Mouse (Mus musculus) frontal cortex, postnatal 36 days (tissue): ENCODE results near the gene Ctnna2.

Experiments
- DNase-seq, 2 experiments: peaks; one replicate each; pipeline ENCODE4 v3.0.0; 2022; ENCODE audit warnings: low spot score in 2 of 2

Gene Ctnna2

GRCm38 (mm10) chr6:77265163-77265562 lies 714.3 kb downstream of the Ctnna2 start:
- no peak for DNase-seq

GRCm38 (mm10) chr6:77257358-77258105 lies 722.0 kb downstream of the Ctnna2 start:
- peak in 1 of 2 experiments; percentile 45 for DNase-seq

GRCm38 (mm10) chr6:77256348-77256747 lies 723.2 kb downstream of the Ctnna2 start:
- no peak for DNase-seq

GRCm38 (mm10) chr6:77253480-77253879 lies 726.0 kb downstream of the Ctnna2 start:
- DNase-seq: no peak

GRCm38 (mm10) chr6:77243541-77244231 lies 735.8 kb downstream of the Ctnna2 start:
- DNase-seq: peak in 1 of 2 experiments; percentile 56

GRCm38 (mm10) chr6:77242601-77243406 lies 736.7 kb downstream of the Ctnna2 start, which contains the start of gene Lrrtm1:
Gene Lrrtm1 (plus strand): TSS chr6:77242689.
- DNase-seq: peak; percentile 82 to 87

- no peak for DNase-seq
Measured at GRCm38 (mm10) chr6:77240426-77240825, 739.1 kb downstream of the Ctnna2 start.

GRCm38 (mm10) chr6:77222849-77223638 lies 756.5 kb downstream of the Ctnna2 start:
- peak; percentile 64 to 78 for DNase-seq

- DNase-seq: no peak
Measured at GRCm38 (mm10) chr6:77220776-77221175, 758.7 kb downstream of the Ctnna2 start.

GRCm38 (mm10) chr6:77218875-77219274 lies 760.6 kb downstream of the Ctnna2 start:
- peak in 1 of 2 experiments; percentile 43 for DNase-seq

- no peak for DNase-seq
Measured at GRCm38 (mm10) chr6:77215322-77215721, 764.2 kb downstream of the Ctnna2 start.

- no peak for DNase-seq
Measured at GRCm38 (mm10) chr6:77213757-77214409, 765.6 kb downstream of the Ctnna2 start.

GRCm38 (mm10) chr6:77209929-77210328 lies 769.6 kb downstream of the Ctnna2 start:
- DNase-seq: no peak

GRCm38 (mm10) chr6:77209183-77209582 lies 770.3 kb downstream of the Ctnna2 start:
- DNase-seq: peak; percentile 63 to 74

- no peak for DNase-seq
Measured at GRCm38 (mm10) chr6:77199375-77199774, 780.1 kb downstream of the Ctnna2 start.

- no peak for DNase-seq
Measured at GRCm38 (mm10) chr6:77196650-77197049, 782.8 kb downstream of the Ctnna2 start.

GRCm38 (mm10) chr6:77191635-77192034 lies 787.9 kb downstream of the Ctnna2 start:
- DNase-seq: no peak

GRCm38 (mm10) chr6:77188628-77189027 lies 790.9 kb downstream of the Ctnna2 start:
- DNase-seq: no peak

GRCm38 (mm10) chr6:77185751-77186150 lies 793.7 kb downstream of the Ctnna2 start:
- peak in 1 of 2 experiments; percentile 9 for DNase-seq

GRCm38 (mm10) chr6:77184896-77185295 lies 794.6 kb downstream of the Ctnna2 start:
- DNase-seq: no peak

- DNase-seq: no peak
Measured at GRCm38 (mm10) chr6:77175764-77176163, 803.7 kb downstream of the Ctnna2 start.
